Mouse (Mus musculus) forelimb bud, embryonic 11.5 days (tissue): ENCODE measurements around the gene Pdgfc.

Experiments used
- DNase-seq: peaks from one replicate; pipeline ENCODE4 v3.0.0-alpha.2; 2012; ENCODE audit warnings: low read depth, low spot score

Gene Pdgfc

GRCm38 (mm10) chr3:81149109-81149521, 112.9 kb downstream of the Pdgfc start:
- DNase-seq = peak; percentile 56

GRCm38 (mm10) chr3:81150228-81150627, 114.0 kb downstream of the Pdgfc start:
- no peak for DNase-seq

- no peak for DNase-seq
Measured at GRCm38 (mm10) chr3:81154420-81154819, 118.2 kb downstream of the Pdgfc start.

GRCm38 (mm10) chr3:81160457-81161165, 124.4 kb downstream of the Pdgfc start:
- DNase-seq = no peak

- no peak for DNase-seq
Measured at GRCm38 (mm10) chr3:81162129-81162528, 125.9 kb downstream of the Pdgfc start.

GRCm38 (mm10) chr3:81164091-81164490, 127.9 kb downstream of the Pdgfc start:
- DNase-seq = no peak

GRCm38 (mm10) chr3:81170073-81170809, 134.0 kb downstream of the Pdgfc start:
- DNase-seq = no peak

GRCm38 (mm10) chr3:81174832-81175231, 138.6 kb downstream of the Pdgfc start:
- DNase-seq = no peak

- no peak for DNase-seq
Measured at GRCm38 (mm10) chr3:81181319-81182013, 145.2 kb downstream of the Pdgfc start.

GRCm38 (mm10) chr3:81196937-81197336, 160.7 kb downstream of the Pdgfc start:
- DNase-seq = no peak

GRCm38 (mm10) chr3:81197644-81198043, 161.4 kb downstream of the Pdgfc start:
- DNase-seq = no peak

- DNase-seq = no peak
Measured at GRCm38 (mm10) chr3:81200647-81201046, 164.4 kb downstream of the Pdgfc start.

GRCm38 (mm10) chr3:81205201-81205600, 169.0 kb downstream of the Pdgfc start:
- DNase-seq = peak; percentile 52

GRCm38 (mm10) chr3:81208246-81208645, 172.0 kb downstream of the Pdgfc start:
- DNase-seq = no peak

GRCm38 (mm10) chr3:81211147-81211546, 174.9 kb downstream of the Pdgfc start:
- DNase-seq = no peak

GRCm38 (mm10) chr3:81211666-81212065, 175.4 kb downstream of the Pdgfc start:
- DNase-seq = no peak

GRCm38 (mm10) chr3:81215547-81216118, 179.4 kb downstream of the Pdgfc start:
- DNase-seq = no peak

GRCm38 (mm10) chr3:81221682-81222081, 185.5 kb downstream of the Pdgfc start:
- DNase-seq = no peak

GRCm38 (mm10) chr3:81228344-81228743, 192.1 kb downstream of the Pdgfc start:
- DNase-seq = no peak

- DNase-seq = peak; percentile 26
Measured at GRCm38 (mm10) chr3:81242697-81243590, 206.7 kb downstream of the Pdgfc start.

GRCm38 (mm10) chr3:81243591-81243990, 207.4 kb downstream of the Pdgfc start:
- DNase-seq = peak; percentile 55
